Mouse (Mus musculus) ES-E14 (cell line): ENCODE measurements at regions not wholly inside any gene's neighbourhood (a gene's known extent, or its start where the extent isn't known, plus 50 kb on each side); places are given as distances from the start of the nearest gene placed in this dataset.

Experiments
- CHD2 ChIP-seq: IDR thresholded peaks from 2 replicates; pipeline ENCODE4 v1.6.1; 2014; ENCODE audit warnings: mild to moderate bottlenecking, low read depth, low read length, inconsistent platforms
- HCFC1 ChIP-seq: IDR thresholded peaks from 2 replicates; pipeline ENCODE4 v1.6.1; 2012; ENCODE audit warnings: low read length, inconsistent platforms, borderline replicate concordance; ENCODE audit not compliant: insufficient read depth
- MAFK ChIP-seq: IDR thresholded peaks from 2 replicates; pipeline ENCODE4 v1.6.1; 2014; ENCODE audit warnings: mild to moderate bottlenecking, low read depth, low read length, inconsistent platforms; ENCODE audit not compliant: insufficient read depth
- ZC3H11A ChIP-seq: IDR thresholded peaks from 2 replicates; pipeline ENCODE4 v1.6.1; 2012; ENCODE audit warnings: low read depth, mild to moderate bottlenecking, inconsistent platforms, low read length, borderline replicate concordance
- ZNF384 ChIP-seq: IDR thresholded peaks from 2 replicates; pipeline ENCODE4 v1.6.1; 2012; ENCODE audit warnings: low read depth, low read length, inconsistent platforms

DNA sequence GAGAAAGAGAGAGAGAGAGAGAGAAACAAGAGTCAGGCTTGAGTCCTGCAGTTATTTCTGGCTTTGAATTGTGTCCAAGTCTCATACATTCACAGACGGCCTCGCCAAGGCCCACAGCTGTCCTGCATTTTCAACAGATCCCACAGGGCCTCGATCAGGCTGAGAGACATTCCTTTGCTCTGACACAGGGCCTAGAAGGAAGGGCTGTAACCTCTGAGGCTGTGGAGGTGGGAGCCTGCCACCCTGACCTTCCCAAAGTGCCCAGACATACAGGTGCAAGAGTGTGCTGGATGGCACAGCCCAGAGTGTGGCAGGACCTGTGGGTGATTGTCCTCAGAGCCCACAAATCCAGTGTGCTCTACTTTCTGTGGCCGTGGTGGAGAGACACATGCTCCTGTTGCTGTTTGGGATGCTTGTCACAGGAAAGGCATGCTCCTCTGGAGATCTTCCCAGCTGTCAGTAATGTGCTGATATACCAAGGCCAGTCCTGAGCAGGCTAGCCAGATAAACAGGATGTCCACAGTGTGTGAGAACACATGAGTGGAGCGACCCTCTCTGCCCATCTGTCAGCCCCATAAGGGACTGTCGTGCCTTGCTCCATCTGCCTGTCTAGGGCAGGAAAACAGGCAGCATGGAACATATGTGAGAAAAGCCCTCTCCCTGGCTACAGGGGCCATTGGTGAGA, 151.2 kb upstream of the Gm5148 start:
- TF ChIP-seq MAFK (no peak), ZNF384 (no peak), HCFC1 (no peak), CHD2 (no peak), ZC3H11A (no peak)
